Mouse (Mus musculus) liver, embryonic 14.5 days (tissue): Measurements from ENCODE around the gene Cacna1s. TPM values are rescaled to one million over a fixed set of nuclear protein-coding genes. Genes with fewer than 3 reads are reported as not detected.
A peak's percentile ranks its signal among the peaks of the same experiment; 100 is the strongest.

Experiments
- ATAC-seq: fragments of 200-750 bp; cut with Nextera tagmentation; 2 replicates; pipeline ENCODE4 v1.8.0; 2017; ENCODE audit warnings: moderate number of reproducible peaks, mild to moderate bottlenecking, moderate library complexity; ENCODE audit not compliant: insufficient read depth
- DNase-seq, 3 experiments: peaks; one replicate each; pipeline ENCODE4 v3.0.0-alpha.2; 2012 to 2013; ENCODE audit warnings: low read depth in 3 of 3, low spot score in 3 of 3
- H3K27ac ChIP-seq: fragments of 300-500 bp; sonication (generic); 2 replicates; pipeline ENCODE4 v1.5.1; 2014; ENCODE audit warnings: moderate library complexity, mild to moderate bottlenecking, control low read depth, inconsistent platforms
- H3K27me3 ChIP-seq: fragments of 300-500 bp; sonication (generic); 2 replicates; pipeline ENCODE4 v1.6.1; 2014; ENCODE audit warnings: mild to moderate bottlenecking, low read length, moderate library complexity; ENCODE audit not compliant: control insufficient read depth, insufficient read depth
- H3K36me3 ChIP-seq: fragments of 300-500 bp; sonication (generic); replicated peaks from 2 replicates; pipeline ENCODE4 v1.6.1; 2014; ENCODE audit warnings: low read depth; ENCODE audit not compliant: control insufficient read depth, insufficient read depth
- H3K4me1 ChIP-seq, 2 experiments: fragments of 200-500 bp in 1 of 2; fragments of 300-500 bp in 1 of 2; sonication (generic) in 1 of 2; replicated peaks; 2 replicates each; pipeline ENCODE4 v1.6.1; 2012 to 2014; ENCODE audit warnings: antibody characterized with exemption in 1 of 2, inconsistent platforms in 1 of 2, low read length in 1 of 2; ENCODE audit not compliant: control insufficient read depth in 2 of 2, insufficient read depth in 2 of 2
- H3K4me2 ChIP-seq: fragments of 300-500 bp; sonication (generic); 2 replicates; pipeline ENCODE4 v1.6.1; 2014; ENCODE audit warnings: low read depth, mild to moderate bottlenecking, control low read depth, moderate library complexity
- H3K4me3 ChIP-seq, 2 experiments: fragments of 200-500 bp in 1 of 2; fragments of 300-500 bp in 1 of 2; sonication (generic) in 1 of 2; 2 replicates each; pipeline ENCODE4 v1.5.1; 2012 to 2014; ENCODE audit warnings: low read depth in 2 of 2, low read length in 2 of 2, mild to moderate bottlenecking in 2 of 2, control low read depth in 1 of 2, inconsistent platforms in 1 of 2, moderate library complexity in 1 of 2; ENCODE audit not compliant: insufficient read depth in 1 of 2
- H3K9ac ChIP-seq: fragments of 300-500 bp; sonication (generic); replicated peaks from 2 replicates; pipeline ENCODE4 v1.6.1; 2014; ENCODE audit warnings: mild to moderate bottlenecking, control low read depth, moderate library complexity
- H3K9me3 ChIP-seq: fragments of 300-500 bp; sonication (generic); 2 replicates; pipeline ENCODE4 v1.6.1; 2016; ENCODE audit warnings: low read length, mixed read lengths; ENCODE audit not compliant: control insufficient read depth
- CTCF ChIP-seq: IDR thresholded peaks from 2 replicates; pipeline ENCODE4 v1.5.1; 2016; ENCODE audit warnings: antibody characterized with exemption, low read depth, control low read depth
- EP300 ChIP-seq: IDR thresholded peaks from 2 replicates; pipeline ENCODE4 v1.6.1; 2016; ENCODE audit warnings: antibody characterized with exemption, low read depth
- WGBS: fragments of 180-500 bp; shearing (Covaris S2); extraction: QIAGEN DNeasy Blood & Tissue Kit; methylation state at CpG from one replicate; pipeline ENCODE4 v1.1.7; 2014; ENCODE audit not compliant: insufficient replicate concordance; 5-methylcytosine and 5-hydroxymethylcytosine counted together
- polyA plus RNA-seq, 2 experiments: library from polyadenylated mRNA; depleted of rRNA in 1 of 2; stranded (reverse) in 1 of 2; unstranded in 1 of 2; fragments of >200 nt; fragmentation: Nextera tagmentation in 1 of 2; extraction: Ambion mirVana in 1 of 2; gene quantifications; 2 replicates each; pipeline versions ENCODE4 v1.2.1 to v1.2.3; 2012 to 2014

The Cacna1s gene
- polyA plus RNA-seq, 2 experiments = not detected

DNA sequence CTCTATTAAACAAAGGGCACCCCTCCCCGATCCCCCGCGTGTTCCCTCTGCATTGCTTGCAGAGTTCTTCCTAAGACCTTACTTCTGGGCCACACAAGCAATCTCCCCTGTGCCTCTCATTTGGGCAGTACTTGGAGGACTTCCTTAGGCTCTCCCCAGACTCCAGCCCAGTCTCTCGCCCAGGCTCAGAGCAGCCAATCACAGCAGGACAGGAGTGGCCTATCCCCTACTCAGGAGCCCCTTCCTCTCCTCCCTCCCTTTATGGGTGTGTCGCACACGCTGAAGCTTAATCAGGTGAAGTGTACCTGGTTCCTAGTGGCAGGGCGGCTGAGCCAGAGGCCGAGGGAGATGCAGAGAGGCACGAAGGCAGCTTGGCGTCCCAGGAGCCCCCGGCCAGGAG lies 12.1 kb upstream of the Cacna1s start:
- peaks cover 13% of the 10 kb centered on the region for H3K27me3 ChIP-seq
- H3K9ac ChIP-seq = no peak overlapping the region
- H3K4me3 ChIP-seq = no peak overlapping the region
- no peak overlapping the region for H3K4me2 ChIP-seq
- H3K4me1 ChIP-seq = no peaks in the 10 kb centered on the region
- no peak for TF ChIP-seq EP300
- no peak for TF ChIP-seq CTCF
- H3K36me3 ChIP-seq = peaks cover 1% of the 10 kb centered on the region; the same call in 1 of the 2 replicates
- DNase-seq = no peak
- H3K9me3 ChIP-seq = no peaks in the 10 kb centered on the region
- ATAC-seq = no peak
- WGBS = 17% methylated on average over 11 of the region's 11 CpGs
- H3K27ac ChIP-seq = no peak overlapping the region

- Histone ChIP-seq H3K27me3 (peaks cover 13% of the 10 kb centered on the region), H3K4me3 (no peak overlapping the region), H3K9me3 (no peaks in the 10 kb centered on the region), H3K36me3 (no peaks in the 10 kb centered on the region), H3K9ac (no peak overlapping the region), H3K4me1 (no peaks in the 10 kb centered on the region), H3K27ac (no peak overlapping the region), H3K4me2 (no peak overlapping the region)
- ATAC-seq = no peak
- TF ChIP-seq CTCF = no peak
- TF ChIP-seq EP300 = no peak
- WGBS = 26% methylated on average over 4 of the region's 4 CpGs
- no peak for DNase-seq
Observed at GRCm38 (mm10) chr1:136040874-136041273, 11.7 kb upstream of the Cacna1s start.

DNA sequence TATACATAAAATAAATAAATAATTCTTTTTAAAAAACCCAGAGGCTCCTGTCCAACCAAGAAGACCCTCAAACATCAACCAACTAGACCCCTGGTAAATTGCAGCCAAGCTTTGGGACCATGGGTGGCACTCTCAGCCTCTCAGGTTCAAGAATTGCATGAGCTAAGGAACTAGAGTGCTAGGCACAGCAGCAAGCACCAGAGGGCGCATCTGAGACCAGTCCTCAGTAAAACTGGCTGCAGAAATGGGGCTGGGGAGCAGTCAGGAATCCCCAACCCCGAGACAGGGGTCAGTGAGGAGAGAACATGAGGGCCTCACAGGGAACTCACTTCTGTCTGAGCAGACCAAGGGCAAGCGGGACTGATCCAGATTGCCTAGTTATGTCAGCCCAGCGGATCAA lies 6.8 kb upstream of the Cacna1s start:
- 9% methylated on average over 4 of the region's 4 CpGs for WGBS
- no peaks in the 10 kb centered on the region for H3K9me3 ChIP-seq
- peaks cover 33% of the 10 kb centered on the region for H3K27me3 ChIP-seq
- no peak overlapping the region for H3K27ac ChIP-seq
- no peaks in the 10 kb centered on the region for H3K36me3 ChIP-seq
- peak; percentile 10 to 37 (median 19) for DNase-seq
- no peak for ATAC-seq
- no peak overlapping the region for H3K9ac ChIP-seq
- H3K4me2 ChIP-seq = no peak overlapping the region
- no peak overlapping the region for H3K4me3 ChIP-seq
- no peaks in the 10 kb centered on the region for H3K4me1 ChIP-seq
- TF ChIP-seq CTCF = peak; percentile 90
- TF ChIP-seq EP300 = no peak

GRCm38 (mm10) chr1:136047432-136047831 lies 5.1 kb upstream of the Cacna1s start:
- H3K4me3 ChIP-seq = no peak overlapping the region
- ATAC-seq (no peak), DNase-seq (no peak)
- 0% methylated on average over 2 of the region's 2 CpGs for WGBS
- TF ChIP-seq EP300 (no peak), CTCF (peak; percentile 72)
- no peaks in the 10 kb centered on the region for H3K9me3 ChIP-seq
- H3K36me3 ChIP-seq = no peaks in the 10 kb centered on the region
- no peaks in the 10 kb centered on the region for H3K4me1 ChIP-seq
- H3K27me3 ChIP-seq = peaks cover 42% of the 10 kb centered on the region
- H3K9ac ChIP-seq = no peak overlapping the region
- no peak overlapping the region for H3K4me2 ChIP-seq
- H3K27ac ChIP-seq = no peak overlapping the region

DNA sequence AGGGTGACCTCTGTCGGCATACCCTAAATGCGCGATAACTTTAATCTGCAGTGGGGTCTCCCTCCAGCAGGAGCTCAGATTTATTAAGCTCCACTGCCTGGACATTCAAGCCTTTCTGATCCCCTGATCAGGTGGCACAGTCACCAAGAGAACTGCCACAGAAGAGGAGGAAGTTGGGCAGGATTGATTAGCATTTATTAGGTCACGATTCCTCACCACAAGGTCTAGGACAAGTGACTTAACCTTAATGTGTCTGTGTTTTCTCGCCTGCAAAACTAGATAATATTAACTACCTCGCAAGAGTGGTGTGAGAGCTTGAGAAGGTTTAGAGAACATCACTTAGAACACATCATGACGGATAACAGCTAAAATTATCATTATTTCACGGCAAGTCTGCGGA lies 4.7 kb upstream of the Cacna1s start:
- H3K9me3 ChIP-seq = no peaks in the 10 kb centered on the region
- 32% methylated on average over 9 of the region's 9 CpGs for WGBS
- H3K4me3 ChIP-seq = no peak overlapping the region
- DNase-seq (no peak), ATAC-seq (no peak)
- no peak overlapping the region for H3K27ac ChIP-seq
- H3K9ac ChIP-seq = no peak overlapping the region
- no peak overlapping the region for H3K4me2 ChIP-seq
- peaks cover 47% of the 10 kb centered on the region for H3K27me3 ChIP-seq
- no peaks in the 10 kb centered on the region for H3K36me3 ChIP-seq
- TF ChIP-seq CTCF = no peak
- TF ChIP-seq EP300 = no peak
- H3K4me1 ChIP-seq = no peaks in the 10 kb centered on the region
